Mouse (Mus musculus) v-Abl transformed pro-B cells (cell line): ENCODE measurements around the gene 4931406C07Rik.

Experiments used
- in situ Hi-C, 2 experiments: fragments of 400-800 bp; cut with MboI; formaldehyde crosslinking; loops; one replicate each; pipeline ENCODE4 v1.15.1; 2025; ENCODE audit not compliant: unreplicated experiment in 2 of 2

Gene 4931406C07Rik

DNA sequence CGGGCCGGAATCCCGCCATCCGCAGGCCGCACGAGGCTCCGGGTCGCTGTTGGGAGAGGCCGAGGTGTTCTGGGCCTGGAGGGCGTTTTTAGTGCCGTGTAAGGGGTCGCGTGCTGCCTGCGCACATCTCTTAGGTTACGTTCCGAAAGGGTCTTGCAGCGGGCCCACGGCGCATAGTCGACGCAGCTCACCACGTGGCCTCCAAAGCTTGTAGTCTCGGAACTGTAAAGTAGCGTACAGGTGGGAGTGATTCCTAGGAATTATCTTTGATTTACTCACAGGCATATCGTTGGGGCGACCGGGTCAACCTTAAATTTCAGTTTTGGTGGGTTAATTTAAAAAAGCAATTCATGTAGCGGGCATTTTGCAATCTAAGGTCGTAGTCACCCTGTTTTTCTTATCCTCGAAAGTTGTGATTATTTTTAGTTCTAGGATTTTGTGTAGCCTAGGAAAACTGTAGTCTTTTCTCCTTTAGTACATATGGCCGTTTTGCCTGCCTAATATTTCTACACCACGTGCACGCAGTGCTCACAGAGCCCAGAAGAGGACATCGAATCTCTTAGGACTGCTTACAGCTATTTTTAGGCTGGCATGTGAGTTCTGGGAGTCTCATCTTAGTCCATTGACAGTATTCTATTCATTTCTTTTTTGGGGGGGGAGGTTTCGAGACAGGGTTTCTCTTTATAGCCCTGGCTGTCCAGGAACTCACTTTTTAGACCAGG lies at the start of gene 4931406C07Rik:
Gene 4931406C07Rik (minus strand): TSS at position 51 of the 722 bp plus-strand sequence.
- in situ Hi-C loops = loop anchor here in 1 of 2 experiments (25.0 kb wide), 1 partner anchor 1469 kb away; the partner anchor contains the start of genes Cep57 and Fam76b

DNA sequence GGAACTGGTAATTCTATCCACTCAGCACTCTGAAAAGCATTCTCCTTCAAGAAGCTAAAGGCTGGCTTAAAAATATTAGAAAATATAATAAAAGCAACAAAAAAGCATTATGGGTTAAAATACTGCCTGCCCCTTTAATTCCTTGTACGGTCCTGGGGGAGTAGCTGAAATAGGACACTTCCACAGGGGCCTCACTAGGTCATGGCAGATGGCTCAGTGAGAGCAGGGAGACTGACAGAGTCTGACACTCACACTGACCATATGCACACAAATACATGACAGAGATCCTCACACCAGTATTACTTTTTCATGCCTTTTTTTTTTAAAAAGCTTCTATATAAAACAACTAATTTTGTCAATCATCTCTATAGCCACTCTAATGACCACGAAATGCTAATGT lies 43.7 kb upstream of the 4931406C07Rik start:
- in situ Hi-C loops = no loop called here

DNA sequence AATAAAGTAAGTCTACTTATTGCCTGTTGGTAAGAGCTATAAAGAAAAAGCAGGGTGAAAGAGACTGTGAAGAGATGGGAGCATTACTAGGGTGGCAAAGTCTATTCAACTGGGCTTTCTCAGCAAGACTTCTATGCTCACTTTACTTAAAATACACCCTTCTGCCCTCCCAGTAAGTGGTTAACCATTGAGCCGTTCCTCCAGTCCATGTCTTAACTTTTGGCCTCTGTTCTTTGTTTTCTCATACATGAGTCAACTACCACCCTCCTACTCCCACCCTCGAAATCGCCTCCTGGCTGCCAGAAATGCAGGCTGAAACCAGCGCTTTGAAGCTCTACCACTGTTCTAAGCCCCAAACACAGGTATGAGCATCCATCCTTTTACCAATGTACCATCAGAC lies 31.5 kb upstream of the 4931406C07Rik start:
- in situ Hi-C loops = no loop called here

DNA sequence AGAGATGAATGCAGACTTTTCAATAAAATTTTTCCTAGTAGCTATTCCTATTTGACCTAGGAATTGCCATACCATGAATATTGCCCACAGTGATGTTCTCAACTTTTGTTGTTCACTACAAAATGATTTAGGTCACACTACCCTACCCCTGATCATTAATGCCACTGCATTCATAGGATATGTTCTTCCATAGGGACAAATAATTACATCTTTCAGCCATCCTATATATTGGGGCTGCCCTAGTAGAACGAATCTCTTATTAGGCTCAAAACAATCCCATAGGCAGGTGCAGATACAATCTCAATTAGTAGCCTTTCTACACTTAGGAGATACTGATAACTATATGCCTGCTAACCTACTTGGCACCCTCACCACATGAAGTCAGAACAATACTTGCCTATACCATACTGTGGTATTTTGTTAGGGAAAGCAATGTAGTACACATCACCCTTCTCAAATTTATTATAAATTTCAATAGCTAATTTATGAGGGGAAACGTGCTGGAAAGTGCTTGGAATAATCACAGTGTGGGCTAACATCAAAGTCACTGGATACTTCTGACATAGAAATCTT lies 12.0 kb upstream of the 4931406C07Rik start:
- in situ Hi-C loops = loop anchor here in 1 of 2 experiments (25.0 kb wide), 1 partner anchor 1481 kb away; the partner anchor contains the start of genes Cep57 and Fam76b

DNA sequence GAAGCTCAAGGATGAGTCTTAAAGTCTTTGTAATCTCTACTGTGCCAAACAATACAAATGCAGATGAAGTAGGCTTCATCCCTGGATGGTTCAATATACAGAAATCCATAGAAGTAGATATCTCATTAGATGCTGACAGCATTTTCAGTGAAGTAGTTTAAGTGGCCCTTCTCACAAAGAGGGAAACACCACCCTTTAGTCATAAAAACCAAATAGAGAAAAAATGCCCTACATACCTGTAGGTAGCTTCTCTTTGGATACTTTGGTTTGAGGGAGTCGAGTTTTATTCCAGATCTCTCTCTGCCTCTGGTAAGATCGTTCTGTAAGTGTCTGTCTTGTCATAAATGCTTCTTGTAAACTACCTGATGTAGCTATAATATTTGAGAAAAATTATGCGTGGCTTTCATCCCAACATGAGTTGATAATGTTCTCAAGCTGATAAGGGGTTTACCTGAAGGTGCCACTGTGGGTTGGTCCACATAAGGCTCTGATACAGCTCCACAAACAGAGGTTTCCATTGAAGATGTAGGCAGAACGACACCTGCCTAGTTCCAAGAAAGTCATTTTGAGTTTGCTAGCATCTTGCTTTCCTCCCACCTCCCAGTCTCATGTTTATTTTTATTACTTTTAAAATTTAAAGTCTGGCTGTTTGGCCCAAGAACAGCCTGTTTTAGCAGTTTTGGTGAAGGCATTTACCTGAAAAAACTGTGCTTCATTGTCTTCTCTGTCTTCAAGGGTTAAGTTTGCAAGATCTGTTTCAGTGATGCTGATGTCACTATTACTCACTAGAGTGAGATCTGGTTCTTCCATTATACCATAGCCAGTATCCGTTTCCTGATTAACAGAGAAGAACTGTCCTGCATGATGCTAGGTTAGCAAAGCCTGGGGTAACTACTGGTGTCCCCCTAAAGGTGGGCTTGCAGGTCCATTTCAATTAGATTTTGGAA lies 11.2 kb upstream of the 4931406C07Rik start:
- in situ Hi-C loops = loop anchor here in 1 of 2 experiments (25.0 kb wide), 1 partner anchor 1480 kb away; the partner anchor contains the start of genes Cep57 and Fam76b

DNA sequence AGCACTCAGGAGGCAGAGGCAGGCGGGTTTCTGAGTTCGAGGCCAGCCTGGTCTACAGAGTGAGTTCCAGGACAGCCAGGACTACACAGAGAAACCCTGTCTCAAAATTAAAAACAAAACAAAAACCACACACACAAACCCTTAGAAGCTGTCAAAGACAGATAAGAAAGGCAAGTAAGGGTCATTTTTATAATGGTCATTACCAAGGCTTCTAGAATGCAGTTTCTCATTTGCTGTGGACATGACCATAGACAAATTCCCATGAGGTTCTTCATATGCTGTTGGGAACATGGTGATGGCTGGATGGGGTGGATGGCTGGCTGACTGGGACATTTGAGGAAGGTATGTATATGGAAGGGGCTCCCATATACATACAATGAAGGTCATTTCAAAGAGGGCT lies 10.0 kb upstream of the 4931406C07Rik start:
- in situ Hi-C loops = loop anchor here in 1 of 2 experiments (25.0 kb wide), 1 partner anchor 1479 kb away; the partner anchor contains the start of genes Cep57 and Fam76b

DNA sequence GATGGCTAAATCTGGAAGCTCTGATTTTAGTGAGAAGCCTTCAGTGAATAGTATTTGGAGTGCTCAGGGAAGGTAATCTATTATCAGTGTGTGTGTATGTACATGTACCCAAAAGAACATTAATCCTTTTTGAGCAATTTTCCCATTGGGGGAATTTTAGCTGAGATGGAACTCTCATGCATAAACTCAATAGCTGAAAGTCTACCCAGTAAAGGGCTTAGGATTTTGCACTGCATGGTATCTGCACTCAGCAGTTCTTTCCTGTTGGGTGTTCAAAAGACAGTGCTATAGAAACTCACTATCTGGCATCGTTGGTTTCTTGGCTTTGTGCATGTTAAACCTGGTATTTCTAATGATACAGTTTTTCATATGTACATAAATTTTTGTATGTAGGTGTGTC lies 8.4 kb upstream of the 4931406C07Rik start:
- in situ Hi-C loops = loop anchor here in 1 of 2 experiments (25.0 kb wide), 1 partner anchor 1477 kb away; the partner anchor contains the start of genes Cep57 and Fam76b

DNA sequence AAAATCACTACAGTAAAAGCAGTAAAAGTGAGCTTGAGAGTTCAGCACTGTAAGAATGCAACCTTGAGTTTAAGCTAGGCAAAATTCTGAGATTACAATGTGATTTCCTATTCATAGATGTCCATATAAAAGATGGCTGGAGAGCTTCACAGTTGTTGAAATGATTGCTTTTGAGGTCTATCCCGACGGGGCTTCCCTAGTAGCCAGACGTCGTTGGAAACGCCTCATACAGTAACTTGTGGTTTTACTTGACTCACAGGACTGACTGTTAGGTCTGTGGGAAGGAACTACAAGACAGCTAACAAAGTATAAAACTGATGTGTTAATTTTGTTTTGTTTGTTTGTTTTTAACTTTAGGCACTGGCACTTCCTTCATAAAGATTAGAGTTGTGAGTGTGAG lies 7.4 kb upstream of the 4931406C07Rik start:
- in situ Hi-C loops = loop anchor here in 1 of 2 experiments (25.0 kb wide), 1 partner anchor 1476 kb away; the partner anchor contains the start of genes Cep57 and Fam76b

DNA sequence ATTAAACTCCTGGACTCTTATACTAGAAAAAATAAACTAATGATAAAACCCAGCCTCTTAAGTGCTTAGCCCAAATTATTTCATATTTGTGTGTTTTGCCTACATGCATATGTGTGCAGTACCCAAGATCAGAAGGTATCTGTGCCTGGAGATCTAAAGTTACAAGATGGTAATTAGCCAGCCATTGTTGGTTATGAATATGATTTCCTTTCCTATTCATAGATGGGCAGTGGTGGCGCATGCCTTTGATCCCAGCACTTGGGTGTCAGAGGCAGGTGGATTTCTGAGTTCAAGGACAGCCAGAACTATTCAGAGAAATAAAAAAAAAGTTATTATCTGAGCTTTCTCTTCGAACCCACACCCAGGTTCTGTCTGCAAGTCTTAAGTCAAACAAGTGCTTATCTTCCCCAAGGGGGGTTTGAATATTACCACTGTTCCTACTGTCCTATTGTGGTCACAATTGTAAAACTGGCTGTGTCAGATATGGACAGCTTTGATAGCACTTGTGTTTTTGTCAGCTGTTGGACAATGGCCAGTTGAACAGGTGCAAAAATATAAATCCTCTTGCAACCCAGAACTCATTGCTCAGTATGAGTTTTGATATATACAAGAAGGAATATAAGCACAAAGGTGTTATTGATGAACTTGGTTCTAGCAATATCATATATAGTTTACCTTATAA lies 5.9 kb upstream of the 4931406C07Rik start:
- in situ Hi-C loops = loop anchor here in 1 of 2 experiments (25.0 kb wide), 1 partner anchor 1475 kb away; the partner anchor contains the start of genes Cep57 and Fam76b

DNA sequence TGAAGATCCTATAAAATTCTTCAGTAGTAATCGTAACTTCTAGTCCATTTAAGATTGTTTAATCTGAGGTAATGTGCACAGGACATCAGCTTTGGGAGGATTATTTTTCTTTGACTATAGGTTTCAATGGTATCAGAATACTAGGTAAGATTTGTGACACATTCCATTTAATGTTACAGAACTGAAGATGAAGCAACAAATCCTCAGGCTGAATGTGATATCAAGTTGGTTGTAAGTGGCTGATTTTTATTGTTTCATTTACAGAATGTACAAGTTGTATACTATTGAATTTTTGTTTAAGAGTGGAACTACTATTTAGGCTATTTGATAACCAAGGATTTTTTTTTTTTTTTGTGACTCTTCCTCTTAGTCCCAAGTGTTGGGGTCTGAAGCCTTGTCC lies 3.9 kb upstream of the 4931406C07Rik start:
- in situ Hi-C loops = loop anchor here in 1 of 2 experiments (25.0 kb wide), 1 partner anchor 1473 kb away; the partner anchor contains the start of genes Cep57 and Fam76b

DNA sequence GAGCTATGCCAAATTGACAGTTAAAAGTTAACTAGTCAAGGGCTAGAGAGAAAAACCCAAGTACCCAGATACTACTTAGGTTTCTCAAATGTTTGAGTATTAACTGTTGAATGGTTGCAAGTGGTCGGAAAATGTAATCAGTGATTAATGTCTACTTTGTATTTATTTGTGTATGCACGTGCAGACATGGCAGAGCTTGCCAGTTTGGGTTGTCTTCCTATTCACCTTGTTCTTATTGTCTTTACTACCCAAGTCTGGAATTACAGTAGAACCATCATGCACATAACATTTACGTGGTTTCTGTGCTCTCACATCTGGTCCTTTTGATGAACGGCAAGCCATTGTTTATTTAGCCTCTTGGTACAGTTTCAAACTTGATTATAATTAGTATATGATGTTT lies 3.2 kb upstream of the 4931406C07Rik start:
- in situ Hi-C loops = loop anchor here in 1 of 2 experiments (25.0 kb wide), 1 partner anchor 1472 kb away; the partner anchor contains the start of genes Cep57 and Fam76b

DNA sequence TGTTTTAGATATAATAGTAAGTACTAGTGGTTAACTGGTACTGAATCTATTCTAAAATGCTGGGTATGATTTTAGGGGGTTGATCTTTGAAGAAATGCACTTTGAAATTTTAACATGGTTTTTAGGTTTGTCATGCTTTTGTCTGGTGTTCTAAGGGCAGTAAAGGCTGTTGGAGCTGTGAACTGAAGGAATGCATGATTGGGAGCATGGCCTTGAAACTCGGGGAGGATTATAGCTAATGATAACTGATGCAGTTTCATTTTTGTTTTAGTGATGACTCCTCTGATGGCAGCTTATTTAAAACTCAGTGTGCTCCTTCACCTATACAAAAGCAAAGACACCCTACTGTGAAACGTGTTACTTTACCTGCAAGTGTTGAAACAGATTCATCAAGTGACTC lies 2.0 kb upstream of the 4931406C07Rik start:
- in situ Hi-C loops = loop anchor here in 1 of 2 experiments (25.0 kb wide), 1 partner anchor 1471 kb away; the partner anchor contains the start of genes Cep57 and Fam76b

DNA sequence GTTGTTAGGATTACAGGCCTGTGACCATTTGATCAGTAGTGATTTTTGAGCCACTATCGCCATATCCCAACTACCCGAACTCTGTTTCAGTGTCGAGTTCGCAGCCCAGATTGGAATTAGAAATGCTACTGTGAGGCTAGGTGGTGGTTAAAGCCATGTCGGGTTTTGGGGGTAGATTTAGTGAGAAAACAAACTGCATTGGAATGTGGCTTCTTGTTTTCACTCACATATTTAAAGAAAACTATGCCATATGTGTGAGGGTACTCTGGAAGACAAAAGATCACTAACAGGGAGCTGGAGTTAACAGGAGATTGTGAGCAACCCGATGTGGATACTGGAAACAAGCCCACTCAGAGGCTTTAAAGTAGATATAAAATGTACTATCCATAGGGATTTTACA lies 1.0 kb upstream of the 4931406C07Rik start:
- in situ Hi-C loops = loop anchor here in 1 of 2 experiments (25.0 kb wide), 1 partner anchor 1470 kb away; the partner anchor contains the start of genes Cep57 and Fam76b

DNA sequence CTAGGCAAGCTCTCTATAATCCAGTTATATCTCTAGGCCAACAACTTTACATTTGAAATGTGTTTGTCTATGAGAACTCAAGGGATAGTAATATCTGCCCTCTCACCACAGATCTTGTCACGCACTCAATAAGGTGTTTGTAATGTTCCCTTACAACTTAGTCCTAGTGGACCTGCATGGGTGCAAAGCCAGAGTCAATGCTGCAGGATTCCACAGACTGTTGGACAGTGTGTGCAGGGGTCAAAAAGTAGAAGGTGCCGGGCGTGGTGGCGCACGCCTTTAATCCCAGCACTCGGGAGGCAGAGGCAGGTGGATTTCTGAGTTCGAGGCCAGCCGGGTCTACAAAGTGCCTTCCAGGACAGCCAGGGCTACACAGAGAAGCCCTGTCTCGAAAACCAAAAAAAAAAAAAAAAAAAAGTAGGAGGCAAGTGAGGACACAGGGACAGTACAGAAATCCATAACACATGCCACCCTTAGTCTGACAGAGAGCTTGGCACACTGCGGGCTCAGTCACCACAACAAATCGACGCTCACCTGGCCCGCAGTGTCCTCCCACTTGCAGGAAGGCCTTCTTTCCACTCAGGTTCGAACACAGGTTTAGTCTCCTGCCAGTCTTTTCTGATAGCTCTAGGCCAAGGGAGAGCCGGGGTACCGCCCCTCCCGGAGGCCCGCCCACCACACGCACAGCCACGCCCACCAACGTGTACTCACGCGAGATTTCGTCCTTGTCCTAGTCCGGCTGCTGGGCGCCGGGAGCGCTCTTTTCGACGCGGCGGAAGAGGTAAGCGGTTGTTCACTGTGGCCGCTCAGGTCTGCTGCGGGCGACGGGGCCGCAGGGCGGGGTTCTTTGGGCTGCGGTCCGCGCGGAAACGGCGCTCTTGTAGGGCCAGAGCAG lies 498 bp downstream of the 4931406C07Rik start, which contains the start of gene Taf1d:
Gene Taf1d (plus strand): TSS at position 712 of the 895 bp plus-strand sequence.
- in situ Hi-C loops = loop anchor here in 1 of 2 experiments (25.0 kb wide), 1 partner anchor 1468 kb away; the partner anchor contains the start of genes Cep57 and Fam76b

DNA sequence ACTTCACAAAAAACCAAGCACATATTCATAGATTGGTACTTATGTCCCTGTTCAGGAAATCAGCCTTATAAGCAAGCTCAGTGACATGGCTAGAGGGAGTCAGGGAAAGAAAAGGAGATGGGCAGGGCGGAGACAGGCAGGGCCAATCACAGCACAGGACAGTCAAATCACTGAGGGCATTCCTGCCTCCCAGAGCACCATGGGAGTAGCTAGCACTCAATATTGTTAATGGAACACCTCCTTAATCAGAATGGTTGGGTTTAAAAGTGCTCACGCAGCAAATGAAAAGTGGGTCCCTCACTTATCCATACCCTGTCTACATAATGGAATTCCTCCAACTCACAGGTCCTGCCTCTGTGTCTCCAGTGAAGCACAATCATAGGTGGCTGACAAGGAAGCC lies 3.4 kb downstream of the 4931406C07Rik start:
- in situ Hi-C loops = loop anchor here in 1 of 2 experiments (25.0 kb wide), 1 partner anchor 1466 kb away; the partner anchor contains the start of genes Cep57 and Fam76b

DNA sequence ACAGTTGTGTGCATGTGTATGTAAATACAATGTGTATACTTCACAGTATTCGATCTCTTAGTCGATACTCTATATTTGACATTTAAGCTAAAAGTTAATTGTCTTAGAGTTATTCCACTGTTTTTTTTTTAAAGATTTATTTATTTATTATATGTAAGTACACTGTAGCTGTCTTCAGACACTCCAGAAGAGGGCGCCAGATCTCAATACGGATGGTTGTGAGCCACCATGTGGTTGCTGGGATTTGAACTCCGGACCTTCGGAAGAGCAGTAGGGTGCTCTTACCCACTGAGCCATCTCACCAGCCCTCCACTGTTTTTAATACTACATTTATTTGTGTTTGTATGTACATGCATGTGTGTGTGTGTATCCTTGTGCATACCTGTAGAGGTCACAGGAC lies 4.2 kb downstream of the 4931406C07Rik start:
- in situ Hi-C loops = loop anchor here in 1 of 2 experiments (25.0 kb wide), 1 partner anchor 1465 kb away; the partner anchor contains the start of genes Cep57 and Fam76b

DNA sequence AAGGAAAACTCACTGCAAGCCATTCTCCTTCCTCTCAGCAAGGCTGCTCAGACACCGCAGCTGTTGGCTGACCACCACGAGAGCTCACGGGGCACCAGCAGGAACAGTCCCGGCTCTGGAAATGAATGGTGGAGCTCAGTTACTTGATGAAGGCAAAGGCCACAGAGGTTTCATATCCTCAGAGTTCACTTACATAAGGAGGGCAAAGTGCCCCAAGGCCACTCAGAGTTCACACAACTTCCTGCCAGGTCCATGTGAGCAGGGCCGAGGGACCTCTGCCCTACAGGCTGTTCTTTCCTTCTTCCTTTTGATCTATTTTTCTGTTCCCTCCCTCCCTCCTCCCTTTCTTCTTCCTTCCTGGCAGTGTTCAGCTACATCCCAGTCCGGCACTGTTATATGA lies 4.8 kb downstream of the 4931406C07Rik start:
- in situ Hi-C loops = loop anchor here in 1 of 2 experiments (25.0 kb wide), 1 partner anchor 1464 kb away; the partner anchor contains the start of genes Cep57 and Fam76b

DNA sequence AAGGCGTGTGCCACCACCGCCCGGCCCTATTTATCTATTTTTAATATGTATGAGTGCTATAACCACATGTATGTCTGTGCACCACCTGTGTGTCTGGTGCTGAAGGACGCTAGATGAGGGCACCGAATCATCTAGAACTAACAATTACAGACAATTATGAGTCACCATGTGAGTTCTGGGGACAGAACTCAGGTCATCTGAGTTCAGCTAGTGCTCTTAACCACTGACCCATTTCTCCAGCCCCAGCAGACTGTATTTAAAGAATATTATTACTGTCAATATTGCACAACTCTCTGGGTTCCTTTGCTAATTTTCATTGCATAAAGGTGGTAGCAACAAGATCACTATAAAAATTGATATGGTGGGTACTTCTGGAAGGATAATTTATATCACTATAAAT lies 6.2 kb downstream of the 4931406C07Rik start:
- in situ Hi-C loops = loop anchor here in 1 of 2 experiments (25.0 kb wide), 1 partner anchor 1463 kb away; the partner anchor contains the start of genes Cep57 and Fam76b
